Mouse (Mus musculus): ENCODE data around the gene Rnf150.

- no peak for TF ChIP-seq CTCF (IDR thresholded peaks at IDR 0.05; ENCODE audit: low read depth, low read length)
- no peak for TF ChIP-seq POLR2A (IDR thresholded peaks at IDR 0.05; ENCODE audit: extremely low read depth, insufficient read depth, low read length)
Observed at GRCm38 (mm10) chr8:82859343-82859620, 3.9 kb upstream of the Rnf150 start.

Measured in liver, adult 2 months (tissue).